Mouse (Mus musculus) megakaryocyte, embryonic 14.5 days (primary cell): Measurements from ENCODE around the gene Sbk1. TPM values are rescaled to one million over a fixed set of nuclear protein-coding genes. Genes with fewer than 3 reads are reported as not detected.

Experiments
- H3K27me3 ChIP-seq: replicated peaks from 2 replicates; pipeline ENCODE3; 2012; ENCODE audit warnings: inconsistent platforms
- H3K36me3 ChIP-seq: replicated peaks from 2 replicates; pipeline ENCODE3; 2012; ENCODE audit warnings: low read length, inconsistent platforms, mixed read lengths
- H3K4me1 ChIP-seq: 2 replicates; pipeline ENCODE4 v1.6.1; 2012; ENCODE audit warnings: inconsistent platforms
- H3K4me3 ChIP-seq: replicated peaks from 2 replicates; pipeline ENCODE3; 2012; ENCODE audit warnings: moderate library complexity, mild to moderate bottlenecking, inconsistent platforms
- H3K9me3 ChIP-seq: 2 replicates; pipeline ENCODE4 v1.6.1; 2012; ENCODE audit warnings: inconsistent platforms
- FLI1 ChIP-seq: IDR thresholded peaks from 2 replicates; pipeline ENCODE4 v1.6.1; 2012; ENCODE audit warnings: low read length, inconsistent platforms, mixed read lengths
- GATA1 ChIP-seq: IDR thresholded peaks from 3 replicates; pipeline ENCODE4 v1.6.1; 2012; ENCODE audit warnings: mixed read lengths, low read length, inconsistent platforms, borderline replicate concordance
- polyA plus RNA-seq: library from polyadenylated mRNA; stranded (reverse); fragments of >175 nt; gene quantifications from 2 replicates; pipeline ENCODE4 v1.2.3, GENCODE M21; 2012; ENCODE audit warnings: low replicate concordance; ENCODE audit not compliant: insufficient read depth

The Sbk1 gene
- polyA plus RNA-seq, 1 experiment = 1.4 TPM

DNA sequence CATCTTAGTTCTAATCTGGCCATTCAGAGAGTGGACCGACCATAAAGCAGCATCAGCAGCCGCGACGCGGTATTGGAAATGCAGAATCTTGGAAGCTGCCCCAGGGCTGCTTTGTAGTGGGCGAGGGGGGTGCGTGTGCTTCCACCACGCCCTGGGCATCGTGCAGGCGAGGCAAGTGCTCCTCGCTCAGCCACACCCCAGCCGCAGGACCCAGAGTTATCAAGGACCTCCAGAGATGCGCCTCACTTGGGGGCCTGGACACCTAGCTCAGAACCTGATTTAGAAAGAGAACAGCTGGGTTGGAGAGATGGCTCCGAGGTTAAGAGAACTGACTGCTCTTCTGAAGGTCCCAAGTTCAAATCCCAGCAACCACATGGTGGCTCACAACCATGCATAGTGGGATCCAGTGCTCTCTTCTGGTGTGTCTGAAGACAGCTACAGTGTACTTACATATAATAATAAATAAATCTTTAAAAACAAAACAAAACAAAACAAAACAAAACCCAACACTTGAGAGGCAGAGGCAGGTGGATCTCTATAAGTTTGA, 31.5 kb upstream of the Sbk1 start:
- peaks cover 47% of the 10 kb centered on the region for H3K27me3 ChIP-seq
- H3K9me3 ChIP-seq = no peaks in the 10 kb centered on the region
- no peaks in the 10 kb centered on the region for H3K36me3 ChIP-seq
- TF ChIP-seq FLI1 = no peak
- peaks cover 36% of the 10 kb centered on the region for H3K4me1 ChIP-seq
- no peak overlapping the region for H3K4me3 ChIP-seq

DNA sequence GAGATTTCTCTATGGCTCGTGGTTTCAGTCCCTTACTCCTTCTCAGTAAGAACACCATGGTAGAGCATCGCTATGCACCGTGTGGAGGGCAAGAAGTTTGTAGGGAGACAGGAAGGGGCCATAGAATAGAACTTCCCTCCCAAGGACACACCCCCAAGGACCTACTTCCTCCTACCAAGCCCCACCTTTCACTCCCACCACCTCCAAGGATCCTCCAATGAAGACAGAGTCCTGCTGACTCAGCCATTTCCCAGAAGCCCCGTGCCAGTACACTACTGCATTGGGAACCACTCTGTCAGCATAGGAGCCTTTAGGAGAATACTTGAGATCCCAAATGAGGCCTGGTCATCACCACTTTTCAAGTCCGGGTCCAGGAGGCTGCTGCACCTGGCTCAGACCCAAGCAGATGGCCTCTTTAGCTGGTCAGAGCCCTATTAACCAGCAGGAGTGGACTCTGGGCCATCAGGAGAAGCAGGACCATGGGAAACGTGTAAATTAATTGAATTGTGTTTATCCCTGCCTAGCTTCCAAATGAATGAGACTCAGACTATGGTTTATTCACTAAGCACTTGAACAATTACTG, 28.2 kb upstream of the Sbk1 start:
- Histone ChIP-seq H3K9me3 (no peaks in the 10 kb centered on the region), H3K36me3 (no peaks in the 10 kb centered on the region), H3K4me1 (peaks cover 35% of the 10 kb centered on the region), H3K27me3 (peaks cover 61% of the 10 kb centered on the region), H3K4me3 (no peak overlapping the region)
- TF ChIP-seq FLI1 (no peak), GATA1 (no peak)

DNA sequence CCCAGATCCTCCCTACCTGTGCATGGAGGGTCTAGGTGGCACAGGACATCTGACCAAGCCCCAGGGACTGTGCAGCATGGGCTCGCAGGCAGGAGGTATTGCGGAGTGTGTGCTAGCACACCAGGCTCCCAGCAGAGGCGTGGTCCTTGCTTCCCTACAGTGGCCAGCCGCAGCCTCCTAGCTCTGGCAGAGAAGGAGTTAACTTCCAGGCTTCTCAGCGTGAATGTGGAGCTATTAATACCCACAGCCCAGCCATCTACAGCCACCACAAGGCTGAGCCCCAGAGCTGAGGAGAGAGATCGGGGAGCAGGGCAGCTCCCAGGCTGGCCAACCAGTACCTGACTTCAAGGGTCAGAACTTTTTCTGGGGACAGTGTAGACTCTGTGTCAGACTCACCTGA, 24.3 kb upstream of the Sbk1 start:
- Histone ChIP-seq H3K4me3 (peak overlapping the region; percentile 53), H3K27me3 (peaks cover 79% of the 10 kb centered on the region), H3K36me3 (no peaks in the 10 kb centered on the region), H3K9me3 (no peaks in the 10 kb centered on the region), H3K4me1 (peaks cover 42% of the 10 kb centered on the region)
- TF ChIP-seq FLI1 (no peak), GATA1 (no peak)

DNA sequence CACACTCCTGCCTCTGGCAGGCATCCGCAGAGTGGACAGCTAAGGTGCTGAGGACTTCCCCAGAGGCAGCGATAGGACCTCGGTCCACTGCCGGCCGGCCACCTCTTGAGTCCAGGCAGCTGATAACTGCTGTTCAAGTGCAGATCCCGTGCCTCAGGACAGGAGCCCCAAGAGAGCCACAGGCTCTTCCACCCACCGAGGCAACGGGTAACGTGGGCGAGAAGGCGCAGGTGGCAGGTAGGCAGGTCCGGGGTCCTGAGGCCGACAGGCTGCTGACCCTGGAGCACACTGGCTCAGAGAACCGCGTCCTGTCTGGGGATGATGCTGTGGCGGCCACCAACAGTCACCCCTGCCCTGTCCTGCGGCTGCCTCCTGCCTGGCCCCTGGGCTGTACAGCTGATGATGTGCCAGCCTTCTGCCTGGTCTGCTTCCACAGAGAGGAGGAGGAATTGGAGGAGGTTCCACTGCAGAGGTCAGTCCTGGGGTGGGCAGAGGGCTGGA, 23.7 kb upstream of the Sbk1 start:
- Histone ChIP-seq H3K4me1 (peaks cover 42% of the 10 kb centered on the region), H3K36me3 (no peaks in the 10 kb centered on the region), H3K9me3 (no peaks in the 10 kb centered on the region), H3K4me3 (peak overlapping the region; percentile 20), H3K27me3 (peaks cover 79% of the 10 kb centered on the region)
- TF ChIP-seq GATA1 (no peak), FLI1 (no peak)

DNA sequence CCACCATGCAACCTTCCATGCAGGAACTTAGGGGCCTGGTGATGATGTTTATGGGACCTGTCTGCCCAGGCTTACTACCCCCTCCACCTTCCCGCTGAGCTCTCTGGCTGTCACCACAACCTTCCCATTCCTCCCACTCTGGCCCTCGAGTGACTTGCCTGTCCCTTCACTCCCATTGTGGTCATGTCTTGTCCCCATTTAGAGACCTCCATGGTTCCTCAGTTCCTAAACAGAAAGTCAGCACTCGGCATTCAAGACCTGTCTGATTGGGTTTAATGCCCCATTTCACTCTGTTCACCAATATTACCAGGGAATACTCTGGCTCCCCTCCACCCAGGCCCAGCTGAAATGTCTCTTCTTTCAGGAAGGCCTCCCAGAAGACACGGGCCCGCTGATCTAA, 23.3 kb upstream of the Sbk1 start:
- Histone ChIP-seq H3K27me3 (peaks cover 77% of the 10 kb centered on the region), H3K9me3 (no peaks in the 10 kb centered on the region), H3K4me3 (no peak overlapping the region), H3K36me3 (no peaks in the 10 kb centered on the region), H3K4me1 (peaks cover 38% of the 10 kb centered on the region)
- TF ChIP-seq GATA1 (no peak), FLI1 (no peak)

DNA sequence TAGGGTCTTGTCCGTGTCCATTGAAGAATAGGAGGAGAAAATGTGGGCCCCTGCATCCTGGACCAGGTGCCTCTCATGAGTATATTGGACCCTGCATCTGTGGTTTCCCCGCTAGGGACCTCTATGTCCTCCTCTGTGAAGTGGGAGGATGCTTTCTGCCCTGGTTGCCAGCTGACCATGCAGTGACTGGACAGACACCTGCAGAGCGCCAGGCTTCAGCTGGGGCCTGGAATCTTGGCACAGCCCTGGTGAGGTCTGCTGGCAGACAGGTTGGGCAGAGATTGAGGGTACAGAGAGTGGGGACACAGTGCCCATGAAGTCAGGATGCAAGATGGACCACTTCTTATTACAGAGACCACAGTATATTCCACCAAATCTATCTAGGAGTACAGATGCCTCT, 22.4 kb upstream of the Sbk1 start:
- TF ChIP-seq GATA1 = no peak
- no peak for TF ChIP-seq FLI1
- H3K4me3 ChIP-seq = no peak overlapping the region
- H3K36me3 ChIP-seq = no peaks in the 10 kb centered on the region
- H3K27me3 ChIP-seq = peaks cover 77% of the 10 kb centered on the region
- peaks cover 37% of the 10 kb centered on the region for H3K4me1 ChIP-seq
- H3K9me3 ChIP-seq = 0 out of 2 replicates have a peak, but pooled peaks cover 2% of the 10 kb centered on the region

DNA sequence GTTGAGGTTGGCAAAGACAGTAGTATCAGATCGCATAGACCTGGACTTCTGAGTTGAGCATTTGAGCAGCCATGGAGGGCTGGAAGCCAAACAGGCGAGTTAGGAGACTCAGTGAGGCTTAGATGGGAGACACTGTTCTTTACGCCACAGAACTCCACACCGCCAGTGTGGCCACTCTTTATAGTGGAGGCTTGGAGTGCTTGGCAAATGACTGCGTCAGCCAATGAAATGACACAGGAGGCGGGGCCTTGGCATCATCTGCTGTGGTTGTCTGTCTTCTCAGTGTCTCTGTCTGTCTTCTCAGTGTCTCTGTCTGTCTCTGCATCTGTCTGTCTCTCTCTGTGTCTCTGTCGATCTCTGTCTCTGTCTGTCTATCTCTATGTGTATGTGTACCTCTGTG, 21.9 kb upstream of the Sbk1 start:
- Histone ChIP-seq H3K4me1 (peaks cover 35% of the 10 kb centered on the region), H3K36me3 (no peaks in the 10 kb centered on the region), H3K9me3 (0 out of 2 replicates have a peak, but pooled peaks cover 4% of the 10 kb centered on the region), H3K4me3 (no peak overlapping the region), H3K27me3 (peaks cover 77% of the 10 kb centered on the region)
- TF ChIP-seq GATA1 = no peak
- TF ChIP-seq FLI1 = no peak

DNA sequence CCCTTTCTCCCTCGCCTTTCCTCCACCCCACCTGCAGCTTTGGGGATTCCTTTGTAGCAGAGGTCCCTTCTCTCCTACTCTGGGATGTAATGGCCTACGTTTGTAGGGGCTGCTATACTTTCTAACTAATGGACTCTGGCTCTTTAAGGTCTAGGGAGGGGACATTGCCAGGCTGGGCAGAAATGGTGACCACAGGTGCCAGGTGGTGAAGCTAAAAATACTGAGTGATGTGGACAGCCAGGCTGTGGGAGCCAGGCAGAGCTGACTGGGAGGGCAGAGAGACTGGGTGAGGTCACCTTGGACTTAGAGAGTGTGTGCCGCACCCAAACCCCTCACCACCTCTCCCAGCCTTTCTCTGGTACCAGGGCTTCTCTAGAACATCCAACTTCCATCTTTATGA, 20.7 kb upstream of the Sbk1 start:
- no peaks in the 10 kb centered on the region for H3K36me3 ChIP-seq
- H3K4me3 ChIP-seq = no peak overlapping the region
- H3K27me3 ChIP-seq = peaks cover 65% of the 10 kb centered on the region
- H3K9me3 ChIP-seq = peaks cover 5% of the 10 kb centered on the region; the same call in 1 of the 2 replicates
- TF ChIP-seq FLI1 (no peak), GATA1 (no peak)
- H3K4me1 ChIP-seq = peaks cover 32% of the 10 kb centered on the region

DNA sequence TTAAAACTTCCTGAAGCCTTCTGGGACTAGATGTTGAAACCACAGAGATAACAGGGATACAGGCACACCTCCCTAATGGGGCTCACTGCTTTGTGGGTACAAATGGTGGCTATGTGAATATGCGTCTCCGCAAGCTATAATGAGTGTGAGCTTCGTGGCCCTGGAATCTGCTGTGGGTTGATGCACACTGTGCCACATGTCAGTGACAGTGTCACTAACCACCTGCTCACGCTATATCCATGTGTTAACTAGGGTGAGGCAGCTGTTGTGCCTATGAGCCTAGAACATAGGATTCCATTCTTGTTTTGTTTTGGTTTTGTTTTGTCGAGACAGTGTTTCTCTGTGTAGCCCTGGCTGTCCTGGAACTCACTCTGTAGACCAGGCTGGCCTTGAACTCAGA, 20.2 kb upstream of the Sbk1 start:
- Histone ChIP-seq H3K9me3 (peaks cover 10% of the 10 kb centered on the region; the same call in 1 of the 2 replicates), H3K4me1 (peaks cover 31% of the 10 kb centered on the region), H3K4me3 (no peak overlapping the region), H3K36me3 (no peaks in the 10 kb centered on the region), H3K27me3 (peaks cover 59% of the 10 kb centered on the region)
- TF ChIP-seq FLI1 = no peak

DNA sequence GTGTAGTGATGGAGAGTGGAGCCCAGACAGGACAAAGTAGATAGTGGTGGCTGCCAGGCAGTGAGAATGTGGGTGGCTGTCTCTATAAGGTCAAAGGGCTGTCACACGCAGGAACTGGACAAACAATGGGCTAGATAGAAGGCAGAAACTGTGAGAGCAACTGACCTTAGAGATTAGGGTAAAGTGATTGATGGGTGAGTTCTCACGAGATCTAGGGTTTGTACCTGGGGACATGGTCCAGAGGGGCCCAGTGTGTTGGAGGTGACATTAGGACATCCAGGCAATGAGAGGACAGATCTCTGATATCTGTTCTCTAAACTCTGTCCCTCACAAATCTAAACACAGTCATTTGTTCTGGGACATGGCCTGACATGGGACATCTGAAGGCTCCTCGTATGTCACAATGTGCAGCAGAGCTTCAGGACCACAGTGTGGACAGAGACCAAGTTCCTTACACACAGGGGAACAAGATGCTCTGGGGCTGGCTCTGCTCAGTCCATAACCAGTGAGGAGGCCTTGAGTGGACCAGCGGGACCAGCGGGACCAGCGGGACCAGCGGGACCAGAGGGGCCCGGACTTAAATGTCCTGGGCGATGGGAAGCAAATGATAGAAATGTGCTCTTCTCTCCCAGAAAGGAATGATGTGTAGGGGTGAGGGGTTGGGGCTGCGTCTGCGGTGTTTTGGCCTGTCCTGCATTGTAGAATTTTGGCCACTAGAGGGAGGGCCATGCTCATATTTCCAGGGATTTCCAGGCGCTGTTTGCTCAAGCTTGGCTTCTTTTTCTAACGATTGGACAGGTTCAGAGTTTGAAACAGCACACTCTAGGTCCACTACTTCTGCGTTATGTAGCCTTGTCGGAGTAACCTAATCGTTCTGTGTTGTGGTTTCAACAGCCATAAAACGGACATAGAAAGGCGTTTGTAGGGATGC, 11.9 kb upstream of the Sbk1 start:
- Histone ChIP-seq H3K4me1 (peaks cover 21% of the 10 kb centered on the region), H3K36me3 (no peaks in the 10 kb centered on the region), H3K4me3 (no peak overlapping the region), H3K9me3 (peaks cover 6% of the 10 kb centered on the region; the same call in 1 of the 2 replicates), H3K27me3 (peaks cover 51% of the 10 kb centered on the region)
- no peak for TF ChIP-seq FLI1
- TF ChIP-seq GATA1 = no peak
